Mouse (Mus musculus) retina, postnatal 7 days (tissue): ENCODE measurements around the gene Pcnp.

Experiments used
- DNase-seq: peaks from one replicate; pipeline ENCODE4 v3.0.0-alpha.2; 2012; ENCODE audit warnings: low read depth, low spot score

Gene Pcnp

GRCm38 (mm10) chr16:56036501-56036900 lies 7.0 kb upstream of the Pcnp start:
- no peak for DNase-seq

- DNase-seq: no peak
Observed at GRCm38 (mm10) chr16:56034566-56034965, 5.0 kb upstream of the Pcnp start.

- DNase-seq: no peak
Observed at GRCm38 (mm10) chr16:56028722-56029551, 602 bp downstream of the Pcnp start.

DNA sequence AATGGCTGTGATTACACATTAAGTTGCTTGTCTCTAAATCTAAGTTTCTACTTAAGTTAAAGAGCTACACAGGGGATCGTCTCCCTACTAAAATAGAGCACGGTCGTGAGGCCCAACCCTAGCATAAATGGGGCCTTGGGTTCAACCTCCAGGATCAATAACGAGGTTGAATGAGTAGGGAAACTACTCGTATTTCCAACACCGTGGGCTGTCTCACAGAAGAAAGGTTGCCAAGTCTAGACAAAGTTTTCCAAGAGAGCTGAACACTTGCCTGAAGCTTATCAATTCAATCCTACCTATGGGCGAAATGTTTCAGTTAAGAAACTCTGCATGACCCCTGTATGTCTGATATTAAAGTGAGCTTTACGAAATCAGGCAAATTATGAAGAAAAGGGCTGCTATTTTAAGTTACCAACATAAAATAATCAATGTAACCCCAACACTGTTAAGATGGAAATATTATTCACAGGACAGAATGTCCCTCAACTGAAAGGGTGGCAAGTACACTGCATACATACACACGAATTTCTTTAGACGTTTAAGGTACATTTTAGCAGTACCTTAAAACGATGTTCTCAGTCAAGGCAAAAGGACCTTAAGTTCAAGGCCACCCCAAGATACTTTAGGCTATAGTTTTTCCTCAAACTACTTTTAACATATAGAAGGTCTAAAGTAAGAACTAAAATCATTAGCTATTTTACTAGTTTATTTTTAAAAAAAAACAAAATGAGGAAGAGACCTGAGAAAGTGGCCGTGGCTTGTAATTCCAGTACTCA lies 1.5 kb downstream of the Pcnp start:
- DNase-seq: no peak

GRCm38 (mm10) chr16:56019660-56020059 lies 9.9 kb downstream of the Pcnp start:
- no peak for DNase-seq

GRCm38 (mm10) chr16:56014076-56014475 lies 15.5 kb downstream of the Pcnp start:
- no peak for DNase-seq

GRCm38 (mm10) chr16:56012789-56013743 lies 16.5 kb downstream of the Pcnp start:
- DNase-seq: no peak

- DNase-seq: no peak
Observed at GRCm38 (mm10) chr16:56008862-56009261, 20.7 kb downstream of the Pcnp start.

- DNase-seq: no peak
Observed at GRCm38 (mm10) chr16:56006798-56007197, 22.7 kb downstream of the Pcnp start.

- DNase-seq: no peak
Observed at GRCm38 (mm10) chr16:55994235-55994634, 35.3 kb downstream of the Pcnp start.

DNA sequence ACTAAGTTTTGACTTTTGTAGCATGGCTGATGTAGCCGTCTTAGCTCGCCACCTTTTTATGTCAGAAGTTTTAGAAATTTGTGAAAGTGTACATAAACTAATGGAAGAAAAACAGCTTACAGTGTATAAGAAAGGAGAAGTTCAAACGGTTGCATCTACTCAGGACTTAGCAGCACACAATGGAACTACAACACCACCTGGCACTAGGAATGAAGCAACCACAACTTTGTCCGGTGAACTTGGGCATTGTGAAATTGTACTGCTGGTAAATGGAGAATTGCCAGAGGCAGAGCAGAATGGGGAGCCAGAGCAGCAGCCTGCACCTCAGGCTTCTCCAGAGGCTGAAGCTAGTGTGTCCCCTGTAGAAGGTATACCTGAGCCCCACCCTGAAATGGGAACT lies 39.2 kb downstream of the Pcnp start:
- no peak for DNase-seq

DNA sequence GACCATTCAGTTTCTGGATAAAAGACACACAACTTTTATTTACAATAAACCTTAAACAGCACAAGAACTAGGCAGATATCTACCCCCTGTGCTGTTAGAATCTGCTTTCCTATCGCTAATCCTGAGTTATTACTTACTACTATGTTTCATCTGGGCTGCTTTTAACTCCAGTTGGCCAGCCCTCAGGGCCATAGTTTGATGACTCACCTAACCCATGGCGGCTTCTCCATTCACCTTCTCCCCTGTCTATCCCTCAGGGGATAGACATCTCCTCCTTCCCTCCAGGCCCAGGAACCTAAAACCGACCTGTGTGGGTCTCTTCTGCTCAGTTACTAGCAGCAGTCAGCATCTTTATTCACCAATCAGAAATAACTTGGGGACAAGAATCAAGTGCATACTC lies 43.5 kb downstream of the Pcnp start:
- no peak for DNase-seq

DNA sequence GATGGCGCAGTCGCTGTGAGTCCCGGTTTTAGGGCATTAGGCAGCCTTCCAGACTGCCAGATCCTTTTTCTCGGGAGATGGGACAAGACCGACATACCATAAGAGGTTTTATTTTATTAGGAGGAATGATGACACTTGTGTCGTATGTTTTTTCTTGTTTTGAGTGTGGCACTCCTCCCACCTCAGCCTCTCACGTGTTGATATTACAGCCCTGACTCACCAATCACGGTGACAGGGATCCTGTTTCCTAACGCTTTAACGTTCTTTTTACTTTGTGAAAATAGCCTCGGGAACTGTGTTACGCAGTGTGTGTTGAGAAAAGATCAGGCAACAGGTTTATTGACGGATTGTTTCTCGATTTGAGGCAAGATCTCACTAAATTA lies 54.6 kb downstream of the Pcnp start:
- DNase-seq: no peak

DNA sequence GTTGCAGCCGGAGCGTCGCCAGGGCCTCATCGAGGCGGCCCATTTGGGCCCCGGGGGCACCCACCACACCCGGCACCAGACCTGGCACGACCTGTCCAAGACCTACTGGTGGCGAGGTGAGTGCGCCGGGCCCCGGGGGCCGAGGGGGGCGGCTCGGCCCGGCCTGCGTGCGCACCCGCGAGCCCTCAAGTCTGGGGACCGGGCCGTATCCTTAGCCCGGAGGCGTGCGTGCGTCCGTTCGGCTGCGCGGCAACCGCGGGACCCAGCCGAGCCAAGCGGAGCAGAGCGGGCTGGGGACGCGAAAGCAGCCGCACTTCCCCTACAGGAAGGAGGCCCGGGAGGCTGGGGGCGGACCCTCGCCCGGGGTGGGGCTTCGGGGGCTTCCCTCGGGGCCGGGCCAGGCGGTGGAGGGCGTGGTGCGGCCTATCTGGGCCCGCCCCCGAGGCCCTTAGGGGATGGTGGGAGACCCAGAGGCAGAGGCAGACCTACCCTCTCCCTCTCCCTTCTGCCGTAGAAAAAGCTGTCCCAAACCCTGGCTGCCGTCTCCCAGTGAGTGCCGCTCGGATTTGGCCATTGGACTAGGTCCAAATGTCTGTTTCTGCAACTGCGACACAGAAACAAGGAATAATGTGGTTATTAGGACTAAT lies 55.2 kb downstream of the Pcnp start:
- peak; percentile 72 for DNase-seq

GRCm38 (mm10) chr16:55973431-55974255 lies 55.9 kb downstream of the Pcnp start, which contains the start of gene Zbtb11:
Zbtb11 (plus strand) TSS chr16:55973883.
- DNase-seq: peak; percentile 99

GRCm38 (mm10) chr16:55972626-55973201 lies 56.8 kb downstream of the Pcnp start:
- DNase-seq: no peak

DNA sequence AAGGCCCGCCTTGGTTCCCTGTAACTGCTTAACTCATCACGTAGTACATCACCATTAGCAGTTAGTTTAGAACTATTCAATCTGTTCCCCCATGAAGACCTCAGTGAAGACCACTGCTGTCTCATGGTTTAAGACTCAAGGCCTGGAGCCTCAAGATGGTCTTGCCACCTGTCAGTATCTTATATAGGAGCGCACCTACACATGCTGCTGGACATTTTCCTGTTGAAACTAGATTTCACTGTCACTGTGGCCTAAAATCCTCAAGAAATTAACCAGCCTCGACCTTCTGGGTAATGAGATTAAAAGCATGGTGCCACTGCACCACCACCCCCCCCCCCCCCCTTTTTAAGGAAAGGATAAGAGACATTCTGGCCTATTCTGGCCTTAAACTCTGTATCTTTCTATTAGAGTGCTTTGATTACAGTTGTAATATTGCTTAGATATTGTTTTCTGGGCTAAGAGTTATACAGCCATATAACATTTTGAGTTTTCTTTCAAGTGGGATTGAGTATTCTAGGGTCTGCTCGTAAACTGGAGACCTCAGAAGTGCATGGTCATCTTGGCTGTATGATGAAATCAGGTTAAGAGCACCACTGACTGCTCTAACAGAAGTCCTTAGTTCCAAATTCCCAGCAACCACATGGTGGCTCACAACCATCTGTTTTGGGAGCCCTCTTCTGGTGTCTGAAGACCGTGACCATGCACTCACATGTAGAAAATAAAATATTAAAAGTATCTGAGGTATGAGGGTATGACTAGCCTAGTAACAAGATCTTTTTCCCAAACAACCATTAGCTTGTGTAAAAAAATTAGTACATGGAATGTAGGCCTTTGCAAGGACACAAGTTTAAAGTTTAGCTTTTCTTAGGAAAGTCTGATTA lies 57.6 kb downstream of the Pcnp start:
- no peak for DNase-seq

DNA sequence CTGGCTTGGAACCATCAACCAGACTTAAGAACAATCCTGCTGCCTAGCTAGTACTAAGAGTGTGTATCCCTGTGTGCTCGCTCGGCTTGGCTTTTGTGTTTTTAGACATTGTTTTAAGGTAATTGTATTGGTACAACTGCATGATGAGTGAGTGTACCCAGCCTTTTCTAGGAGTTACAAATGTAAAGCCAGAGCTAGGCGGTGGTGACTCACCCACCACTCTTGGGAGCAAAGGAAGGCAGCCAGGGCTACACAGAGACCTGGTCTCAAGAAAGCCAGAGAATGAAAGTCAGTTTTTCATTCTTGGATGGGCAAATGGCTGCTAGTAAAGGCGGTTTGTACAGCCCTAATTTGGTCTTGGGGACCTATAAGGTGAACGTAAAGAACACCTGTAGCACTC lies 59.1 kb downstream of the Pcnp start:
- DNase-seq: no peak

- DNase-seq: no peak
Observed at GRCm38 (mm10) chr16:55969147-55969546, 60.4 kb downstream of the Pcnp start.
